Mouse (Mus musculus): Measurements from ENCODE around the gene Ube4b.

DNA sequence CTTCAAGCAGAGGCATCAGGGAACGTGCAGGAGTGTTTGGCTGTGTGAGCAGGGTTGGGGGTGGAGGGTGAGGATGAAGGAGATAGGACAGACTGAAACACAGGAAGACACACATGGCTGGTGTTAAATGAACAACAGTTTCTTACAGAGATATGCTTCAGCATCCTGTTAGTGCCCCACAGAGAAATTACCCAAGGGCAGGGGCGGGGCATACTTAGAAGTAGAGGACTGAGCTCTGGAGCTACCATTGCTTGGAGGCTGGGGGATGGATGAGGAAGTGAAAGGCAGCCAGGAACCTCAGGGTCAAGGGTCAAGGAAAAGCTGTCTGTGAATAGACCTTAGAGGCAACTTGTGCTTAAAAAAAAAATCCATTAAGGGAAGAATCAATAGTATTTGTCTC is 85.9 kb downstream of the Ube4b start:
- no peak for TF ChIP-seq USF1 (IDR thresholded peaks at IDR 0.05; ENCODE audit: low read depth, low read length)
- no peak for TF ChIP-seq POLR2A (IDR thresholded peaks at IDR 0.05; ENCODE audit: control insufficient read depth in 1 of 2, insufficient read depth in 1 of 2, low read depth in 1 of 2, low read length in 2 of 2, poor library complexity in 1 of 2)
- no peak for TF ChIP-seq MAFK (IDR thresholded peaks at IDR 0.05; ENCODE audit: borderline replicate concordance, low read depth, low read length)
- no peak for TF ChIP-seq GATA1 (IDR thresholded peaks at IDR 0.05; ENCODE audit: low read depth, low read length)
- no peak for TF ChIP-seq CTCF (IDR thresholded peaks at IDR 0.05 in 2 of 3, conservative IDR thresholded peaks at IDR 0.05 in 1 of 3; ENCODE audit: control insufficient read depth in 1 of 3, insufficient read depth in 1 of 3, low read depth in 2 of 3, low read length in 3 of 3, poor library complexity in 1 of 3, severe bottlenecking in 1 of 3)
- TF ChIP-seq SIN3A (IDR thresholded peaks at IDR 0.05; ENCODE audit: low read length), result no peak
- TF ChIP-seq EP300 (IDR thresholded peaks at IDR 0.05; ENCODE audit: low read depth in 1 of 2, low read length in 2 of 2), result no peak
- no peak for TF ChIP-seq JUND (IDR thresholded peaks at IDR 0.05; ENCODE audit: low read depth, low read length)

All from MEL (cell line).